Mouse (Mus musculus) brain, embryonic 14.5 days (tissue): ENCODE measurements around the gene LTO1. TPM values are rescaled to one million over a fixed set of nuclear protein-coding genes. Genes with fewer than 3 reads are reported as not detected.

ENCODE experiments used
- DNase-seq: peaks from one replicate; pipeline ENCODE4 v3.0.0-alpha.2; 2011; ENCODE audit warnings: low read depth
- CTCF ChIP-seq: fragments of 200-500 bp; IDR thresholded peaks from 2 replicates; pipeline ENCODE4 v1.5.1; 2012; ENCODE audit warnings: inconsistent platforms, mild to moderate bottlenecking, moderate library complexity, borderline replicate concordance; ENCODE audit not compliant: insufficient read depth, insufficient read length; ENCODE audit errors: extremely low read depth
- POLR2A ChIP-seq: fragments of 200-500 bp; IDR thresholded peaks from 2 replicates; pipeline ENCODE4 v1.6.1; 2012; ENCODE audit warnings: mild to moderate bottlenecking, inconsistent platforms, borderline replicate concordance; ENCODE audit not compliant: poor library complexity, insufficient read depth, insufficient read length, severe bottlenecking; ENCODE audit errors: extremely low read depth
- polyA plus RNA-seq: library from polyadenylated mRNA; depleted of rRNA; stranded (reverse); fragments of >200 nt; gene quantifications from 2 replicates; pipeline ENCODE4 v1.2.3, GENCODE M21; 2012

The LTO1 gene
- polyA plus RNA-seq, 1 experiment, result 40.7 TPM

DNA sequence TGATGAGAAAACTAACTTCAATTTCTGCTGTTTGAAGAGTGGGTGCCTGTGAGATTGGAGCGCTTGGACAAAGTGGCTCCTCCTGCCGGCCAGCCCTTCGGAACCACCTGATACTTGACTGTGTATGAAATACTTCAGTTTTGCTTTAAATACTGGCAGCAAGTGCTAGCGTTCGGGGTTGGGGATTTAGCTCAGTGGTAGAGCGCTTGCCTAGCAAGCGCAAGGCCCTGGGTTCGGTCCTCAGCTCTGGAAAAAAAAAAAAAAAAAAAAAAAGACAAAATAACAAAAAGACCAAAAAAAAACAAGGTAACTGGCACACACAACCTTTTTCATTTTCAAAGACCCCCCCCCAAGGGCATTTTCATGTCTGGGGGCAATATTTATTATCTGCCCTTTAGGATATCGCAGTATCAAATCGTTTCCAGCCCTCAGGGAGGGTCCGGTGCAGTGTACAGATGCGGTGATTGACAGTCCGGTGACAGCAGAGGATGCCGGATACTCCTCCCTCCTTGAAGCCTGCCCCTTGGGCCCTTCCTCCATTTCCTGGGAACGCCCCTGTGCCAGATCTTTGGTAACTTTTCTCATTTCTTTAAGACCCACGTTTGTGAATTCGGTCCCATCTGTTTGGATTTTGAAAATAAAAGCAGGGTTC, 478 bp upstream of the LTO1 start:
- peak; percentile 54 for DNase-seq
- TF ChIP-seq CTCF (peak; percentile 17; the same call in 1 of the 2 replicates), POLR2A (no peak)

DNA sequence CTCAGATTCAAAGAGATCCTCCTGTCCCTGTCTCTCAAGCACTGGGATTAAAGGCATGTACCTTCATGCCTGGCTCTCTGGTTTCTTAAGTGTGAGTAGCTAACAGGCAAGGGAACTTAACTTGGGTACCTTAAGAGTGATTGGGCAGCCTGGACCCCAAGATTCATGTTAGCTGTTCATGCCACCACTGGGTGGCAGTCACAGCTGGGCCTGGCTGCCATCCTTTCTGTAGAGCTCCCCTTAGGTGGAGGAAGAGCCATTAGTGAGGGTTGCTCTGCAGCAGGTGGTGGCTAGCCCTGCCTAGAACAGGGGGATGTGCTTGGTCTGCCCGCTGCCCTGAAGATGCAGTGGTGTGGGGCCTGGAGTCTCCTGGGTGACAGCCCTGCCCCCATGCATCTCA, 3.9 kb downstream of the LTO1 start:
- no peak for DNase-seq
- TF ChIP-seq CTCF, result peak; percentile 47; the same call in 1 of the 2 replicates
- TF ChIP-seq POLR2A, result no peak

DNA sequence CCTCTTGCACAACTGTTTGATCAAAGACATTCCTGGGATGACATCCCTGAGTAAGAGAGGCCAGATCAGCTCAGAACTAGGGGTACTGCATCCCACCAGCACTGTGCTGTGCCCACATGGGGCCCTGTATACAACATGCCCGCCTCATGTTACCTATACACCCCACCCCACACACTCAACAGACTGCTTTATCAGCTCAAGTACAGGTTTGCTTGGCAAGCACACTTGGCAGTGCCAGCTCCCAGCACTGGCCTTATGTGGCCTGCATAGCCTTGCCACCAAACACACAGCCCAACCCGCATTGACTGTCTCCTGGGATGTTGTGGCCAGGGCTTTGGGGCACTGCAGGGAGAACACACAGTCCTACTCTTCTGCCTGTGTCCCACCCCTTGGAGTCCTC, 12.7 kb downstream of the LTO1 start:
- TF ChIP-seq CTCF, result no peak

DNA sequence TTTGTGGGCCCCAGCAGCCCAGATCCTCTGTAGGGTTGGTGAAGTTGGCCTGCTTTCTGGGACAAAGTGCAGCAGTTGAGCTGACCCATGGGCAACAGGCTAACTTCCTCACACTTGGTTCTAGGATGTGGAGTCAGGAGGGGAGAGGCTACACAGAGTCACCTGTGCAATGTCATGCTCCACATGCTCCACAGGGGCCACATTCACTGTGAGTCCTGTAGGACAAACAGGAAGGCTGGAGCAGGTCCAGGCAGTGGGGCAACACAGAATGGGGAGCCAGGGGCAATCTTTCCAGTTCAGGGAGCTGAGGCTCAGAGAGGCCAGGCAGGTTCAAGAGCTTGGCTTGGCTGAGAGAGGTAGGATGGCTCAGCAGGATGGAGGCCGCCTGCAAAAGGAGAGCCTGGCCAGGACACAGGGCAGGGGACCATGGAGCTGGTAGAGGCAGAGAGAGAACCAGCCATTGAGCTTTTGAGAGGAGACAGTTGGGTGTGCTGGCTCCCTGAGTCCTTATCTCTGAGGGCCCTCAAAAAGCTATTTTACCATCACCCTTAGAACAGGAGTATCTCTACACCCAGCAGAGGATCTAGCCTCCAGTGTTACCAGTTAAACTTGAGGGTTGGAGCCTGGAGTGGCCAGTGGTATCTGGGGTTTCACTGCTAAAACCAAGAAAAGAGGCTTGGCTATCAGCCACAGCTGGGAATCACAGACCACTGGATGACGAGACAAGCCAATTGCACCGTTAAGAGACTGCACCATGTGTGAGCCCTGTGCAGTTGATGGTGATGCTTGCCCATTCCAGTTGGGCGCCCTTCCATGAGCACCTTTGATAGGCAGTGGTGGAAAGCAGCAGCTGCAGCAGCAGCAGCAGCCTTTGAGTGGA, 13.3 kb downstream of the LTO1 start:
- DNase-seq, result no peak
- TF ChIP-seq POLR2A, result no peak
- no peak for TF ChIP-seq CTCF

More for the DNA sequence above, 12.7 kb downstream of the LTO1 start:
- DNase-seq, result no peak

DNA sequence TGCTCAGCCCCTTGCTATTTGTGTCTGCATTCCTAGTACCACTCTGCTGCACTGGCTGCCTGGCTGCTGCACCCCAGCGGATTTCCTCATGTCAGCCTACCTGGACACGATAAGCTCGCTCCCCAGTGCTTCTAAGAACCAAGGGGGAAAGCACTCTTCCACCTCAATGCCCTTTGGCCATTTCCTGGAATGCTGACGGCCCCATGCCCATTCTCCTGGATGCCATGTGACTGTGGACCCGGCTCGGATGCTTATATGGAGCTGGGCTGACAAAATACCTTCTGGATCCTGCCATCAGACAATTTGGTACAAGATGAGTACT, 13.9 kb downstream of the LTO1 start:
- DNase-seq, result no peak
- TF ChIP-seq CTCF (no peak), POLR2A (no peak)

DNA sequence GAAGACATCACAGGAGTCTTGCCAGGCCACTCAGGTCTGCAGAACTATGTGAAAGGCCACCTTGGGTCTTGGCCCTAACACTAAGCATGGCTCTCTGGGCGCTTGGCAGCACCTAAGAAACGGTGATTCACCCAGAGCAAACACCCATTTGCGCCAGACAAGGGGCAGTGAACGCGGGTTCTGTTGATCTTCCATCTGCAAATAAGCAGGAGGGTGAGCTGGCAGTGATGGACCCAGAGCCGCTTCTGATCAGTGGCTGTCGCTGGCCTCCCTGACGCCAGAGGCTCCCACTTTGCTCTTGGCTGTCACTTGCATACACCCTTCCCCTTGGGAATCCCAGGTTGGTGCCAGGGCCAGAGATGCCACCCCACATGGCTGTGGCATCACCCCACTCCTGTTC, 14.6 kb downstream of the LTO1 start:
- TF ChIP-seq POLR2A (no peak), CTCF (no peak)
- DNase-seq, result peak; percentile 19

DNA sequence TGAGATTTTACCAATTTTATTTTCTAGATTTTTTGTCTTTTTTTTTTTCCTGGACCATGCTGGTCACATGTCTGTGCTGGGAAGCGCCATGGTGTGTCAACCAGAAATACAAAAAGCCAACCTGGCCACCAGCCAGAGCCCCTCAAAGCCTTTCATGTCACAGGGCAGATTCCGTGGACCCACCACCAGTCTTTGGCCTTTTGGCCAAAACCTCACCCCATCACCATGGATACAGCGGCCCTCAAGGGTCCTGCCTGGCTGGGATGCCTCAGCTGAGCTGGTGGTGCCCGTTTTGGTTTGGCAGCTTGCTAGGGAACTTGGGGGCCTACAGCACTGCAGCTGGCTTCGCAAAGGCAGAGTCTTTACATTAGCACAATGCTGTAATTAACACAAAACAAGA, 15.0 kb downstream of the LTO1 start:
- peak; percentile 62 for DNase-seq
- TF ChIP-seq POLR2A, result no peak
- no peak for TF ChIP-seq CTCF

DNA sequence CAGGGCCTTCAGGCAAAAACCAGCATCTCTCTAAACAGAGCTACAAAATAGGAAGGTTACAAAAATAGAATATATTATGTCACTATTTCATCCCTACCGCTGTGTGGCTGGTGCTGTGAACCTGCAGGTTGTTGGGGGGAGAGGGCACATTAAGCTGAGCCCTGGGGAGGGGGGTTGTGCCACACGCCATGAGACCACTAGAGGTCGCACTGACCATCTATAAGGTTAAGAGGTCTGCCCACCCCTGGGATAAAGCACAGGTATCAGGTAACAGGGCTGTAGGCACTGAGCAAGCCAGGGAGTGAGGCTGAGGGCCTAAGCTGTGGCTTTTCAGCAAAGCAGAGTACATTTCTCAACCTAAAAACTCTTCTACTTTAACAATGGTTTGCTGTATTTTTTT, 16.9 kb downstream of the LTO1 start:
- TF ChIP-seq CTCF (peak; percentile 65), POLR2A (no peak)

DNA sequence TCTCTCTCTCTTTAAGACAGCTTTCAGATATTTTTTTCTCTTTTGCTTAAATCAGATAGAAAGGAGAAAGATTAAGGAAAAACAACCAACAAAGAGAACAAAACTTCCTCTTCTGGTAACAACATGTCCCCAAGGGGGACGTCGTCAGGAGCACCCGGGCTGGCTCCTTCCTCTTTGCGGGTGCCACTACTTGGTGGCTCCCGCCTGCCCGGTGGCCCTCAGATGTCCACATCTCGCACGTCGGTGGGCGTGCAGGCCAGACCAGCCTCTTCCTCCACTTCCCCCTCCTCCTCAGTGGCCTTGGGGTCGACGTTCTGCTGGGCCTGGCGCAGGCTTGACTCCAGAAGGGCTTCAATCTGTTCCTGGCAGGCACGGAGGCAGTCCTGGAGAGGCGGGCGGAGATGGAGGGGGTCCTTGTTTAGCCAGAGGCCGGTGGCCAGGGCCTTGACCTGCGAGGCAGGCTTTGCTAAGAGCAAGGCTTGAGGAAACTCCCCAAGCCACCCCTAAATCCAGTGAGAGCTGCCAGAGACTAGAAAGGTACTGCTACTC, 17.6 kb downstream of the LTO1 start:
- TF ChIP-seq POLR2A, result no peak
- DNase-seq, result no peak

More for the DNA sequence above, 16.9 kb downstream of the LTO1 start:
- DNase-seq, result peak; percentile 50

DNA sequence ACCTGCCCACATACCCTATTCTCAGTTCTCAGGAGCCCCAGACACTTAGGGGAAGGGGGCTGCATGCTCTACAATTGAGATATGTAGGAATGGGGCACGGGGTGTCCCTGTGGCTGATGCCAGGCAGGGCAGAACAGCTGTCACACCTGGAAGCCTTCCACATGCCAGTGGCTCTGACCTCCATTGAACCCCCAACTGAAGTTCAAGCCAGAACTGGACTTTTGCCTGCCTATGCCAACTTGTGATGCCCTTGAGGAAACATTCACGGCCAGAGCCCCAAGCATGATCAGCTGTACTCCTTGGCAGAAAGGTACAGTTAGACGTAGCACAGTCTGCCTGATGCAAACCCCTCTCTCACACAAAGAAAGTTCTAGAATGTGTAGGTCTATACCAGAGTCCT, 18.4 kb downstream of the LTO1 start:
- DNase-seq, result no peak
- TF ChIP-seq POLR2A, result no peak

DNA sequence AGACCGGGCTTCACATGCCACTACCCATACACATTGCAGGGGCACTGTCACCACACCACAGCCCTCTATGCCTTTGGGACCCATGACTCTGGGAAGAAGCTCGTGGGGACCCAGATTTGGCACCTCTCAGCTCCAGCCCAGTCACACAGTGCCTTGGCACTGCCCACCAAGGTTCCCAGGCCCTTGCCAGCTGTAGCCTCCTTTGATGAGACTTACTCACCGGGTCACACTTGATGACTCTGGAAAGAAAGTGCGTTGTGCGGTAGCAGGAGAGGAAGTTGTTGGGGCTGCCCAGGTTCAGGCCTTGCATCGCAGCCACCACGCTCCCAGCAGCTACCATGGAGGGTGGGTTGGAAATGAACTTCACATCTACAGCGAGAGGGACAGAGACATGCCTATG, 18.9 kb downstream of the LTO1 start:
- no peak for DNase-seq
- TF ChIP-seq CTCF (no peak), POLR2A (no peak)

DNA sequence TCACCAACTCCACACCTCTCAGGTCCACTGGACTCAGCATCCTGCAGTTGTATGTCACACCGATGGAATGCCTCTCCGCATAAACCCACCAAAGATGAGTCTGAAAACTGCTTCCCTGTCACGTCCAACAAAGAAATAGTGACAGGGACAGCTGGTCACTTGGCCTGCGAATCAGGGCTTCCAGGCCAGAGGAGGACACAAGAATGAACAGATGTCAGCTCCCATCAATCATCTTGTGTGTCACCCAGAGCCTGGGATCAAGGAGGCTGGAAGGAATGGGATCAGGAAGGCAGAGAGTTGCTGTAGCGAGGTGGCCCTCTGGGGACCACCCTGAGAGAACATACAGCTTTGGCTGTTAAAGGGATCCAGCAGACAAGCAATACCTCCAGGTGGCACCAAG, 20.0 kb downstream of the LTO1 start:
- no peak for TF ChIP-seq POLR2A
- TF ChIP-seq CTCF, result no peak
- DNase-seq, result no peak

DNA sequence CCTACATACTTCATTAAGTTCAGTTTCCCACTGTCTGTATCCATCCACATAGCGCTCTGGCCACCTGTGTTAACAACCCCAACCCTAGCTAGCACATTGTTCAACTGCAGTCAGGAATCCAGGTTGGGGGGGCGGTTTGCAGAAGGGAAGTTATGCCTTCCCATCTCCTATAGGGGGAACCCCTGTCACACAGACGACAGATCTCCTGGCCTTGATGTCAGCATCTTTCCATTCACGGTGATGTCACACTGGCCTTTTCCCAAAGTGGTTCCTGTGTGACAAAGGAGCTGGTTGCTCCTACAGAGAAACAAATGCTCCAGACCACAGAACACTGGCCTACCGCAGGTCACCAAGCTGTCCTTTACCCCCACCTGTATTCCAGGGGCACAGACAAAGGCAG, 20.7 kb downstream of the LTO1 start:
- peak; percentile 49; the same call in 1 of the 2 replicates for TF ChIP-seq CTCF
- no peak for TF ChIP-seq POLR2A
- peak; percentile 77 for DNase-seq
